Mouse (Mus musculus) small intestine, adult 2 months (tissue): ENCODE data around the gene Dab2ip.

ENCODE experiments used
- CTCF ChIP-seq: fragments of 200-500 bp; IDR thresholded peaks from 2 replicates; pipeline ENCODE4 v1.5.1; 2012; ENCODE audit warnings: low read depth, mild to moderate bottlenecking, control low read depth, inconsistent platforms, low read length, moderate library complexity, mixed read lengths; ENCODE audit not compliant: insufficient replicate concordance, insufficient read length; ENCODE audit errors: extremely low read depth
- POLR2A ChIP-seq: fragments of 200-500 bp; IDR thresholded peaks from 2 replicates; pipeline ENCODE4 v1.6.1; 2012; ENCODE audit warnings: low read depth, mild to moderate bottlenecking, control low read depth, inconsistent platforms, low read length, moderate library complexity

DNA sequence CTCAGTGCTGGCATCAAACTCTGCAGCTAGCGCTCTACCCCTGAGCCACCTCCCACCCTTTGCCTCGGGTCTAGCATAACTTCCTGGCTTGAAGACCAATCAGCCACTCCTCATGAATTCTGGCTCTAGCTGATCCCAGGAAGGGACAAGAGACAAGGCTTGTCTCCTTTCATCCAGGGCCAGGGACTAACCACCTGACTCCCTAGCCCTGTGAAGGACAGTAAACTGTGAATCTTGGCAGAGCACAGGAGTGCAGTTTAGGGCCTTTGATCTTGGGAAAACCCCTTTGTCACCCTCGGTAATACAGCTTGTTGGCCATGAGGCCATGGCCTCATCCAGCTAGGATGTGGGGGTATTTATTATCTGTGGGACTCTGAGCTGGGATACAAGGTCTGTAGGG is 100.2 kb downstream of the Dab2ip start:
- no peak for TF ChIP-seq POLR2A
- no peak for TF ChIP-seq CTCF
